Mouse (Mus musculus) frontal cortex, postnatal 25 days (tissue): ENCODE measurements around the gene Igf1.

Experiments used
- DNase-seq, 2 experiments: peaks; one replicate each; pipeline ENCODE4 v3.0.0; 2022; ENCODE audit warnings: low spot score in 2 of 2

Gene Igf1

GRCm38 (mm10) chr10:87858013-87858806, at the start of gene Igf1:
Igf1 (plus strand) TSS chr10:87858265.
- no peak for DNase-seq

DNA sequence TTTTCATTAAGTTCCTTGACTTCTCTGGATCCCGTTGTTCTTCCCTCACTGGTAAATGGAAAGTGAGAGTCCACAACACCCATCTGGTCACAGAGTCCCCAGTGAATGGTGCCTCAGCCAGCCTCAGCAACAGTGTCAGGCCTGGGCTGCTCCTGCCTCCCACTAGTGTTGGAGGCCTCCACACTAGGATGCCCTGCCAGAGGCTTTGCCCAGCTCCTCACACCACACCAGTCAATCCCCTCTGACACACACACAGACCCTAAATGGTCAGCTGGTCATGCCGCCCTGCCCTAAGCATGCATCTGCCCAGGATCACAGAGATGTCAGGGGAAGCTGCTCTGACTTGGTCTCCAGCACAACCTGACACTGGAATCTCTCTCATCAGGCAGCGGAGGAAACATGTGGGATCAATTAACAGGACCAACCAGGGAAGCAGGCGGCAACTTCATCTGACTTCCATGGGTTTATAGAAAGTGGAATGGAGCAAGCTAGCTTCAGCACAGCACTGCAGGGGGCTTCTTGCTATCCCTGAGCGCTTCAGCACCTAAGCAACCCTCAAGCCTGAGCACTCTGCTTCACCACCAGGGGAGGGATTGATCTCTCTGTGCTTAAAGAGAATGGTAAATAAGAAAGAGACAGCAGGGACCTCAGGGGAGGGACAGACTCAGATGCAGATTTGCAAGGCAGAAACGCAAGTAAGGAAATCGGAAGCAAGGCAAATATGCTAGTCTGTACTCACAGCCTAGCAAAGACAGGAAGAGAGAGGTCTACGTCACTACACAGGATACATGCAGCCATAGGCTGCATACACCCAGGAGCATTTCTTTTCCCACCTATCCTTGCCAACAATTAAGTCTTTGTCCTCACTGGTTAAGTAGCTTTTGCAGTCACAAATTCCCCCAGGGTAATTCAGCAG, 45.6 kb upstream of the Igf1 start:
- no peak for DNase-seq

DNA sequence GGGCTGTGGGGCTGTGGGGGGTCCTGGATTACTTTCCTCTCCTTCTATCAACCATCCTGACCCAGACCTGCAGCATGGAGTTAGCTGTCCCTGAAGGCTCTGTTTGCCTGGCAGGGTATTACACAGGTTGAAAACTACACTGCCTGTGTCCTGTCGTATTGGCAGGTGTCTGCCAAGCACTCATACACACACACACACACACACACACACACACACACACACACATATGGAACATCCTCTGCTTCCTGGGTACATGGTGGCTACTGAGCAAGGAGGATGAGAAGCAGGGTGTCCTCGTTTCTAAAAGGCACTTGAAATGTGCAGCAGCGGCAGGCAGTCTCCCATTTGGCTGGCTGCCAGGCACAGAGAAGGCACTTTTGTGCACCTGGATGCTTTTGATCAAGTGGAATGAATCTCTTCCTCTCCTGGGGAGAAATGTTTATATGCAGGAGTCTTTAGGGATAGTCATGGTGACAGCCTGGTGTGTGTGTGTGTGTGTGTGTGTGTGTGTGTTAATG, 44.9 kb upstream of the Igf1 start:
- DNase-seq: no peak

DNA sequence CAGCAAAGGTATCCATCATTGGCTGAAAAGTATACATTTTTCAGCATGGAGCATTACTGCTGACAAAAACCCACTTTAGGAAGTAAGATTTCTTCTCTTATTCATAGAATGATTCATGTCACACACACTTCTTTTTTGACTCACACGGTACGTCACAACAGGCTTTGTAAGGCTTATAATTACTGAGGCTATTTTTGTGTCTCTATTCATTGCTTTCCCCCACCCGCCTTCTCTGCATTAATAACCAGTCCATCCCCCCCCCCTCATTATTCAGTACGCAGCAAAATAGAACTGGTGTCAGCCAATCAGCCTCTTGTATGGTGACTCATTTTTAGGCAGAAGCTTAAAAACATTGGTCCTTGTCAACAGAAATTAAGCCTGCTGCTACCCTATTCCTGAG, 41.2 kb upstream of the Igf1 start:
- no peak for DNase-seq

- no peak for DNase-seq
Measured at GRCm38 (mm10) chr10:87817786-87818185, 40.3 kb upstream of the Igf1 start.

DNA sequence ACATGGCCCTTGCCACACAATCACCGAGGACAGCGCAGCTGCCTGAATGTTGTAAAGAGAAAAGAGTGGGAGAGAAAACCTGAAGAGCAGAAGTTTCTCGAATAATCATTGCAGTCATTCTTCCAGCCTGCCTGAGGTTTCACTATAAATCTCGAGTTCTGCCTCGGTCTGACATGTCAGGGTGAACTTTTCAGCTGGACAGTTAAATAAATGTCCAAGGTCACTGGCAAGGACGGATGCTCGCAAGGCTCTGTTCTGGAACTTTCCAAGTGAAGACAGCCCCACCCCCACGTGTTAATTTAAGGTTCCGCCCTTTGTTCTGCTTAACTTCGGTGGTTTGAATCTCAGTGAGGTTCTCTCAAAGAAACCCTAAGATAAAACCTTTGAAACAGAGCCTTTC, 36.2 kb upstream of the Igf1 start:
- DNase-seq: no peak

DNA sequence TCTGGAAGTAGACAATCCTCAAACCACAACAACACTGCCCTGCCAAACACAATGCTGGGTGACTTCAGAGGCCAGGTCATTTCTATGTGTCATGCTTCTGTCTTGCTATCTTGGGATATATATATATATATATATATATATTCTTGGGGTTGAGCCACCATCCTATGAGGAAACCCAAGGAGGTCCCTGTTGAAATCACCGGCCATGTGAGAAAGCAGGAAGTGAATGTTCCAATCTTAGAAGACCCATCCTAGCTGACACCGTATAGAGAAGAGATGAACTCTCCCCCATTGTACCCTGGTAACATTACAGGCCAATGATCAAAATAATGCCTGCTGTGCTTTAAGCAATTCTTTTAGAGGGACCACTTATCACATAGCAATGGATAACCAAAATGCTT, 28.1 kb upstream of the Igf1 start:
- DNase-seq: no peak

DNA sequence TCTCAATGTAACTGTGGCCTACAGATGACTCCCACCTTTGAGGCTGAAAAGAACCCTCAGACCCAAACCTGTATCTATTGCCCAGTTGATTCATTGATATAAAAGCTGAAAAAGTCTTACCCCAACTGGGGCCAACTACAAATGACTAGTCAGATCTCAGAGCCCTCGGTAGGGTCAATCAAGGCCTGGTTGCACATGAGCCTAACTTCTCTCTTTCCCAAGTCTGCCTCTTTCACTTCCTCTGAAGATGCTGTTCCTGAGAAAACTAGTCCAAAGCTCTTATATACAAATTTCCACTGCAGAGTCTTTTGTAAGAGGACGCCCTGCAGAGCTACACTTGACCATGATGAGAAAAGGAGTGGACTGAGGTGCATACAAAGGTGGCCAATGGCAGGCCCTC, 27.4 kb upstream of the Igf1 start:
- DNase-seq: no peak

- no peak for DNase-seq
Measured at GRCm38 (mm10) chr10:87832101-87832500, 26.0 kb upstream of the Igf1 start.

DNA sequence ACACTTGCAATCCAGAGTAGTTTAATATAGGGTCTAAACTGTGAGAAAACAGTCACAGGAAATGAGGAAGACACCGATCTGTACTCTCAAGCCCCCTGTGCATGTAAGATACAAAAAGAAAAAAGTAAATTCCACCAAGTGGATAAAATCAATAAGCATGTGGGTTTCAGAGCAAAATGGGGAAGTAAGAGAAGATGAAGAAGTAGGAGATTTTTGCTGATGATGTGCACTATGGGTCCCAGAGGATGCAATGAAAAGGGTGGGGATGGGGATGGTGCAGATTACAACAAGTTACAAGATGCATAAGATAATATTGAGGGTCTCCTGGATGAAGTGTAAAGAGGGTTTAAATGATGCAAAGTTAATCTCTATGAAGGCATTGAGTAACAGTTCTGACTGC, 18.6 kb upstream of the Igf1 start:
- DNase-seq: no peak

GRCm38 (mm10) chr10:87842501-87842900, 15.6 kb upstream of the Igf1 start:
- DNase-seq: no peak

- no peak for DNase-seq
Measured at GRCm38 (mm10) chr10:87844917-87845552, 13.0 kb upstream of the Igf1 start.

DNA sequence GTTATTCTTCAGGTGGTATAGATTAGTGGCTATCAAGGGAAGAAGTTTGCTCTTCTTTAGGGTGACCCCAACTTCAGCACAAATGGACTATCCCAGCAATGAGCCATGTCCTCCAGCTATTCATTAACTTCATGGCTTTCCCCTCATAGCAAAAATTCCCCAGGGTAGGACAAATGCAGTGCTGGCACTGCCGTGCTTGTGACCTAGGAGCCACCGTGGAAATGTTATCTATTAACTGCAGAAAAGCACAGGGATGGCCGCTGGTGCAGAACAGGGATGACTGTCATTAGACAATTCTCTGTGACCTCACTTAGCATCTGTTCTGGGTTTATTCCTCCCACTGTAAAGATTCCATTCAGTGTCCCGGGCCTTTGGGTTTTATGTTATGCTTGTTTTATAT, 10.2 kb upstream of the Igf1 start:
- DNase-seq: no peak

DNA sequence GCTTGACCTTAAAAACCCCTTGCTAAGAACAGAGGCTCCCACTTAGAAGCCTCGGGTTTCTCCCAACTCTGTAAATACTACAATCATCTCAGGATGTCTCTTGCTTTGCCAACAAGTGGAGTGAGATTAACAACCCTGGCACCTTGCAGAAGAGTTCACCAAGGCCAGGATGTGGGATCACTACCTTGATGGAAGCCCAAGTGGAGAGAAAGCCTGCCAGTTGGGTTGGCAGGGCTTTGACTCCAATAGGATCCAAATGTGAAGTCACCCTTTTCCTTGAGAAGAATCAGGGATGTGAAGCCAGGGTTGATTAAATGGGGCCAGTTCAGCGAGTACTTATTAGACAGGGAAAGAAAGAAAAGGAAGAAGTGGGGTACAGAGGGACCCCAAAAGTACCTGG, 9.6 kb upstream of the Igf1 start:
- DNase-seq: no peak

- no peak for DNase-seq
Measured at GRCm38 (mm10) chr10:87851492-87851891, 6.6 kb upstream of the Igf1 start.

- peak; percentile 45 to 71 for DNase-seq
Measured at GRCm38 (mm10) chr10:87854408-87854807, 3.7 kb upstream of the Igf1 start.

DNA sequence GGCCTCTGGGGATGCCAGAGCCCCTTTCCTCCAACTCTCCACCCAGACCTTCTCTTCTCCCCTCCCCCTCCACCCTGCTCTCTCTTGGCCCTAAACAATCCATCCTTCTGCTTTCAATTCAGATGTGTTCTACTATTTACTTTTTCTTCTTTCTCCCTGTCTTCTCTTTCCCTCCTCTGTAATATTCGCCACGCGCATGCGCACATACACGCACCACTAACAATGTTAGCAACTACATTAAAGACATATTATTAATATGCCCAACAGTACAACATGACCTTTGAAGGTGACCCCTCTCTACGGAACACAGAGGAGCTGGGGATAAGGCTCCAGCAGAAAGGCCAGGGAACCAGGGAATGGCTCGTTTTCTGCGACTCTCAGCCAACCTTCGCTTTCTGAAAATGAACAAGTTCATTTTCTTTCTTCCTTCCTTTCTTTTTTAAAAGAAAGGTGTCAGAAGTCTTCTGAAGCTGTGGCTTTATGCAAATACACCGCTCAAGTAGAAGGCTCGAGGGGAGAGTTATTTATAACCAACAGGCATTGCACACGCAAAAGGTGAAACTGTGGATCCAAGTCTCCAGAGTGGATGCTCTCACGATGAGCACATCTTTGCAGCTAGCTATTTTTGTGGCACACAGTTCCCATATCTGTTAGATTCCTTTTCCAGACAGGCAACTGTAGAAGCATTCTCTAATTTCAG, 2.5 kb upstream of the Igf1 start:
- no peak for DNase-seq

- no peak for DNase-seq
Measured at GRCm38 (mm10) chr10:87857215-87857955, 680 bp upstream of the Igf1 start.

GRCm38 (mm10) chr10:87858939-87859338, 874 bp downstream of the Igf1 start:
- DNase-seq: peak in 1 of 2 experiments; percentile 6

DNA sequence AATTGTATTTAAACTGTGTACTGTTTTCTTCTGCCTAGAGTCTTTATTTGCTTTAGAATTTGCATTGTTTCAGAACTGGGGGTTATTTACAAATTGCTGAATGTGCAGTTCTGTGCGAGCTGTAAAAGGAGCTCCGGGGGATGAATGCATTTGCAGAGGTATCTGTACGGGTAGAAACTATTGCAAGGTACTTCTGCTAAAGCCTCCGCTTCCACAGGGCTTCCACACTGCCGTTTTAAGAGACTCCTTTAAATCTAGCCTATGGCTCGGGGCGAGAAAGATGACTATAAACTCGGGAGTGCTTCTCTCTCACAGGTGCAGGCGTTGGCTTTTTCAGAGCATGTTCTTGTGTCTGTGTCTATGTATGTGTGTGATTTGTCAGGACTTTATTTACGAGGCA, 1.4 kb downstream of the Igf1 start:
- no peak for DNase-seq
